Mouse (Mus musculus) megakaryocyte, embryonic 14.5 days (primary cell): ENCODE measurements around the gene Zfp423.

Source experiments
- FLI1 ChIP-seq: IDR thresholded peaks from 2 replicates; pipeline ENCODE4 v1.6.1; 2012; ENCODE audit warnings: low read length, inconsistent platforms, mixed read lengths
- GATA1 ChIP-seq: IDR thresholded peaks from 3 replicates; pipeline ENCODE4 v1.6.1; 2012; ENCODE audit warnings: mixed read lengths, low read length, inconsistent platforms, borderline replicate concordance

DNA sequence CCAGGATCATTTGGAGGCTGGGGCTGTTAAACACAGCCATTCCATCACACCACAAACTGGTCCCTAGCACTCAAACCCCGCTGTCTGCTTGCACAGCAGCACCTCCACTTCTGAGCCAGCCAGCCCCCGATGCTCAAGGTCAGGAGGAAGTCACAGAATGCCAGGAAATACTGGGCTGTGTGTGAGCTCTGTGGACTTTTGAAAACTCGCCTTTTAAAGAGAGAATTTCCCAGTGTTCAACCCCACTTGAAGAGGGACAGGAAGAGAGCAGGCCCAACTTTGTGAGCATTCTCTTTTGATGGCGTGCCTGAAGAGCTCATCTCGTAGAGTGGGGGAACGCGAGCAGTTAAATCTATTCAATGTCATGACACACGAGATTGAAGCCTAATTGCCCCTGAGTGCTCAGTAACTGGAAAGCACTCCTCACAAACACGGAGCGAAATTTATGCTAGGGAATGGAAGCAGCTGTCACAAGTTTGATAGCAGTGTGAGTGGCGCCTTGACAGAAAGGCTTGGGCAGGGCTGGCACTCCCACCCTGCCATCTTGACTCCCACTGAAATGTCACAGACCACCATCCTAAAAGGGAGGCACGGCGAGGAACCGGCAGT, 186.4 kb downstream of the Zfp423 start:
- no peak for TF ChIP-seq FLI1
- TF ChIP-seq GATA1: no peak
